Mouse (Mus musculus): Measurements from ENCODE around the gene Sfxn3.

DNA sequence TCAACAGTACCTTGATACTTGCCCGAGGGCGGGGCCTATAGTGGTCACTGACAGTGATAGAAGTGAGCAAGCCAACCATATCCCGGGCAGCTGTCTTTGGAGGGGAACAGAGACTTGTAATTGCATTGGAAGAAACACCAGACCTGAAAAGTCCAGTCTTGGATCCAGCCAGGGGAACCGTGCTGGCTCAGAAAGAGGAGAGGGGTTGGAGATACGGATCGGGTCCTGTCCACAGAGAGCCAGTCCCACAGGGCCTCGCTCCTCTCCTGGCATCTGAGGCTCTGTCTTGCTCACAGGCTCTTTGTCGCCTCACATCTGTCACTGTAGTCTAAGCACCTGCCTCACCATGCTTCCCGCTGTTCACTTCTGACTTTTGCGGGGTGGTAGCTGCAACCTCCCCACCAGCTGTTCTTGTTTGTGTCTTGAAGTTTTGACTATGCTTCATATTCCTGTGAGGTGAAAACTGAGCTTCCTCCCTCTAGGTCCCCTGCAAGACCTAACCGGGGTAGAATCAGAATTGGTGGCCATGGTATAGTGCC, 2.8 kb upstream of the Sfxn3 start:
- TF ChIP-seq POLR2A (IDR thresholded peaks at IDR 0.05; ENCODE audit: low read depth, low read length) (no peak), CTCF (IDR thresholded peaks at IDR 0.05; ENCODE audit: extremely low read depth, insufficient read length, insufficient replicate concordance, low read depth, low read length) (no peak)
